Comparison of ENCODE assay signal across 13 mouse cellular contexts in the genomic region with DNA sequence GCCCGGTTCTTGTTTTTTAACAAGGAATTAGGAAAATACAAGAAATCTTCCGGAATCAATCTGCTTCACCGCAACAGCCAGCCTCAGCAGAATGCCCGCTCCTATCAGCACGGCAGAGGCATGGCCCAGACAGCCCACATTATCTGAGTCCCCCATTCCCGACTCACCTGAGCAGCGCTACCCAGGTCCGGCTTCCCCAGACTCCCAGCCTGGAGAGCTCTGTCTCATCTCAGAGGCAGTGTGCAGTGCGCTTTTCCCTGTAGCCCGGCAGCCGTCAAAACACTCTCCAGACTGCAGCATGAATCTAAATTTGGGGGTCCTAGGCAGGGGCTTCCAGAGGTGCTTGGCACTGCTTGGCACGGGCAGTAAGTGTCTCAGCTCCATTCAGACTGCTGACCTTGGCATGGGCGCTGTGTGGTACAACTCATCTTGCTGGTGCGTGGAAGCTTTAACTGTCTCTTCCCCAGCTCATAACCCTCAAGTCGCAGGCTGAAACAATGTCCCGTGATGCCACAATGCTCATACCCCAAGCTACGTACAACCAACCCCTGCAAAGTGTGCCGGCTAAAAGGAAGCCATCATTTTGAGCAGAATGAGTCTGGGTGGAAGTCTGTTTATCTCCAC.
A peak's percentile ranks its signal among the peaks of the same experiment; 100 is the strongest.
DNase-seq lines count a peak whose midpoint lies in the region; ATAC-seq lines count a peak whose summit lies in the region.
"Had no signal": no experiment of that assay in that cellular context is flagged by ENCODE, and none has a peak within 500 bp of the region (broad histone marks: within the 10 kb centered on the region; RNA-seq: fewer than 3 reads in every experiment).

No protein-coding gene starts in this region.

- H3K4me2 ChIP-seq in midbrain, embryonic 11.5 days: no peak overlapping the region
- no peak overlapping the region for H3K4me2 ChIP-seq in hindbrain, embryonic 13.5 days
- H3K4me2 ChIP-seq in limb, embryonic 12.5 days: no peak overlapping the region
- no peak overlapping the region for H3K4me2 ChIP-seq in kidney, embryonic 14.5 days (replicated peaks; ENCODE audit: low read depth, low read length)
- H3K4me2 ChIP-seq: lung, embryonic 14.5 days had no signal

- ATAC-seq in midbrain, embryonic 11.5 days (ENCODE audit: low FRiP score): no peak
- ATAC-seq in hindbrain, embryonic 13.5 days (ENCODE audit: low FRiP score): no peak
- no peak for ATAC-seq in limb, embryonic 12.5 days (ENCODE audit: insufficient number of reproducible peaks, insufficient read depth, low FRiP score, low TSS enrichment, low read depth)
- no peak for ATAC-seq in kidney, embryonic 14.5 days (ENCODE audit: low FRiP score, low TSS enrichment)

- H3K27me3 ChIP-seq in midbrain, embryonic 10.5 days (ENCODE audit: low read depth, poor library complexity, severe bottlenecking): no peaks in the 10 kb centered on the region
- no peaks in the 10 kb centered on the region for H3K27me3 ChIP-seq in midbrain, embryonic 11.5 days (ENCODE audit: control insufficient read depth, insufficient read depth, low read length)
- H3K27me3 ChIP-seq in hindbrain, embryonic 13.5 days: no peaks in the 10 kb centered on the region
- no peaks in the 10 kb centered on the region for H3K27me3 ChIP-seq in limb, embryonic 12.5 days
- H3K27me3 ChIP-seq in kidney, embryonic 14.5 days (ENCODE audit: control insufficient read depth, insufficient read depth, low read length): no peaks in the 10 kb centered on the region
- H3K27me3 ChIP-seq: CH12.LX had no signal

- WGBS in midbrain, embryonic 10.5 days: 80% methylated on average over 18 of the region's 18 CpGs
- WGBS in midbrain, embryonic 11.5 days: 85% methylated on average over 18 of the region's 18 CpGs
- 79% methylated on average over 18 of the region's 18 CpGs for WGBS in hindbrain, embryonic 13.5 days
- 74% methylated on average over 18 of the region's 18 CpGs for whole genome bisulfite sequencing in limb, embryonic 12.5 days
- WGBS in kidney, embryonic 14.5 days: 80% methylated on average over 18 of the region's 18 CpGs

- H3K9ac ChIP-seq in midbrain, embryonic 11.5 days (ENCODE audit: low read length): no peak overlapping the region
- H3K9ac ChIP-seq in hindbrain, embryonic 13.5 days: peak overlapping the region; percentile 25; the same call in 1 of the 2 replicates
- H3K9ac ChIP-seq in limb, embryonic 12.5 days (replicated peaks): no peak overlapping the region
- no peak overlapping the region for H3K9ac ChIP-seq in kidney, embryonic 14.5 days (ENCODE audit: low read depth, low read length)
- H3K9ac ChIP-seq: lung, embryonic 14.5 days had no signal

- peak overlapping the region; percentile 73 for H3K27ac ChIP-seq in midbrain, embryonic 10.5 days (replicated peaks)
- H3K27ac ChIP-seq in midbrain, embryonic 11.5 days (ENCODE audit: low read depth, low read length): no peak overlapping the region
- H3K27ac ChIP-seq in hindbrain, embryonic 13.5 days: peak overlapping the region; percentile 14; the same call in 1 of the 2 replicates
- H3K27ac ChIP-seq in limb, embryonic 12.5 days: 0 out of 2 replicates have a peak overlapping the region, but pooled peaks have one; percentile 18
- H3K27ac ChIP-seq in kidney, embryonic 14.5 days (ENCODE audit: low read depth, low read length): no peak overlapping the region
- H3K27ac ChIP-seq: gastrocnemius, adult 2 months had no signal

- peaks cover 35% of the 10 kb centered on the region for H3K4me1 ChIP-seq in midbrain, embryonic 10.5 days
- H3K4me1 ChIP-seq in midbrain, embryonic 11.5 days (ENCODE audit: control insufficient read depth, insufficient read depth, low read length): peaks cover 6% of the 10 kb centered on the region
- peaks cover 37% of the 10 kb centered on the region for H3K4me1 ChIP-seq in hindbrain, embryonic 13.5 days (replicated peaks)
- H3K4me1 ChIP-seq in limb, embryonic 12.5 days (replicated peaks): peaks cover 45% of the 10 kb centered on the region
- H3K4me1 ChIP-seq in kidney, embryonic 14.5 days (ENCODE audit: control insufficient read depth, insufficient read depth, low read length): no peaks in the 10 kb centered on the region

- no peak overlapping the region for H3K4me3 ChIP-seq in midbrain, embryonic 10.5 days
- no peak overlapping the region for H3K4me3 ChIP-seq in midbrain, embryonic 11.5 days (ENCODE audit: low read depth, low read length)
- H3K4me3 ChIP-seq in hindbrain, embryonic 13.5 days: no peak overlapping the region
- no peak overlapping the region for H3K4me3 ChIP-seq in limb, embryonic 12.5 days (replicated peaks)
- no peak overlapping the region for H3K4me3 ChIP-seq in kidney, embryonic 14.5 days (ENCODE audit: low read length)
- H3K4me3 ChIP-seq: gastrocnemius, adult 2 months had no signal

- H3K36me3 ChIP-seq in midbrain, embryonic 10.5 days: no peaks in the 10 kb centered on the region
- no peaks in the 10 kb centered on the region for H3K36me3 ChIP-seq in midbrain, embryonic 11.5 days (ENCODE audit: control insufficient read depth, insufficient read depth, low read length)
- H3K36me3 ChIP-seq in hindbrain, embryonic 13.5 days: no peaks in the 10 kb centered on the region
- no peaks in the 10 kb centered on the region for H3K36me3 ChIP-seq in limb, embryonic 12.5 days
- H3K36me3 ChIP-seq in kidney, embryonic 14.5 days (ENCODE audit: control insufficient read depth, insufficient read depth, low read length): no peaks in the 10 kb centered on the region

- 0 out of 2 replicates have a peak, but pooled peaks cover 3% of the 10 kb centered on the region for H3K9me3 ChIP-seq in midbrain, embryonic 10.5 days (replicated peaks)
- H3K9me3 ChIP-seq in midbrain, embryonic 11.5 days (ENCODE audit: control insufficient read depth, low read length): no peaks in the 10 kb centered on the region
- H3K9me3 ChIP-seq in hindbrain, embryonic 13.5 days: no peaks in the 10 kb centered on the region
- no peaks in the 10 kb centered on the region for H3K9me3 ChIP-seq in limb, embryonic 12.5 days
- no peaks in the 10 kb centered on the region for H3K9me3 ChIP-seq in kidney, embryonic 14.5 days (ENCODE audit: control insufficient read depth, low read length)

- DNase-seq in midbrain, embryonic 10.5 days (ENCODE audit: low spot score): no peak
- DNase-seq in midbrain, embryonic 11.5 days (ENCODE audit: low spot score, missing footprints): no peak
- DNase-seq in right cerebral cortex, postnatal 25 days: peak; percentile 60
- no peak for DNase-seq in heart, adult 18-20 months
- DNase-seq in adipocyte (ENCODE audit: low spot score): no peak
- DNase-seq: gastrocnemius, adult 2 months; lung, embryonic 14.5 days; spleen, adult 18-20 months; thymus, postnatal 25 days had no signal

Comparison
In these comparisons a context has a peak if more than half of its experiments do, and no peak if none do; other contexts are left out.
1. H3K27ac ChIP-seq: peak in midbrain, embryonic 10.5 days (single experiment), hindbrain, embryonic 13.5 days (single experiment) and limb, embryonic 12.5 days (single experiment); none in midbrain, embryonic 11.5 days (single experiment) and kidney, embryonic 14.5 days (single experiment).